Mouse (Mus musculus): ENCODE results near the gene Tmem101.

- TF ChIP-seq CTCF (IDR thresholded peaks at IDR 0.05; ENCODE audit: control insufficient read depth, insufficient read depth, insufficient read length) = no peak
- TF ChIP-seq MAX (IDR thresholded peaks at IDR 0.05) = no peak
- TF ChIP-seq CEBPB (IDR thresholded peaks at IDR 0.05; ENCODE audit: low read depth) = no peak
- TF ChIP-seq USF1 (IDR thresholded peaks at IDR 0.05; ENCODE audit: low read depth) = no peak
- TF ChIP-seq MYOG (IDR thresholded peaks at IDR 0.05; ENCODE audit: control insufficient read depth, extremely low read depth, insufficient read length) = no peak
Measured at GRCm38 (mm10) chr11:102190848-102191247, 34.6 kb upstream of the Tmem101 start.

Data from C2C12 (cell line).